Mouse (Mus musculus): Measurements from ENCODE around the gene Tnxb. TPM values are rescaled to one million over a fixed set of nuclear protein-coding genes. Genes with fewer than 3 reads are reported as not detected.
"Not testable (repeated sequence)": the region's sequence is repeated elsewhere in the genome, so short reads cannot be mapped to it uniquely, and the experiment has no call there.

Tnxb gene
- polyA plus RNA-seq, 1 experiment from 2014 or later = 0.01 TPM

DNA sequence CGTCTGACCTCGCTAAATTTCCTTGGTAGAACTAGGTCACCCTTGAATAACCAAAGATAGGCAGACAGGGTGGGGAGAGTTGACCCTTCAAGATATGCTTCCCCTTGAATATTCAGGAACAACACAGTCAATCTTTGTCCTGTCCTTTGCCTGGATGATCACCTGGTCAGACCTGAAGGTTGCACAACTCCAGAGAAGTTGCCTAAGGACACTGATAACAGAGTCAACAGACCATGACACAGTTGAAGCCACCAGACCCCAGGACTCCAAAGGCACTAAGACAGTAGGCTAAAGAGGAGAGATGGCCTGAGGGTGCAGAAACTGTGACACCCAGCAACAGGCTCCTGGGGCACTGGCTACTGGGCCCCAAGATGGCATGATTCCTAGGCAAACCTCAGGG is 57.6 kb downstream of the Tnxb start:
- no peak overlapping the region for H3K27ac ChIP-seq
- H3K9ac ChIP-seq = no peak overlapping the region
- ATAC-seq (ENCODE audit: insufficient number of reproducible peaks, insufficient read depth, low FRiP score, low TSS enrichment) = no peak
- H3K27me3 ChIP-seq = no peaks in the 10 kb centered on the region
- no peaks in the 10 kb centered on the region for H3K36me3 ChIP-seq
- peaks cover 2% of the 10 kb centered on the region; the same call in 1 of the 2 replicates for H3K9me3 ChIP-seq
- H3K4me2 ChIP-seq (replicated peaks) = no peak overlapping the region
- H3K4me3 ChIP-seq = no peak overlapping the region
- 87% methylated on average over 2 of the region's 2 CpGs for WGBS
- H3K4me1 ChIP-seq = no peaks in the 10 kb centered on the region

DNA sequence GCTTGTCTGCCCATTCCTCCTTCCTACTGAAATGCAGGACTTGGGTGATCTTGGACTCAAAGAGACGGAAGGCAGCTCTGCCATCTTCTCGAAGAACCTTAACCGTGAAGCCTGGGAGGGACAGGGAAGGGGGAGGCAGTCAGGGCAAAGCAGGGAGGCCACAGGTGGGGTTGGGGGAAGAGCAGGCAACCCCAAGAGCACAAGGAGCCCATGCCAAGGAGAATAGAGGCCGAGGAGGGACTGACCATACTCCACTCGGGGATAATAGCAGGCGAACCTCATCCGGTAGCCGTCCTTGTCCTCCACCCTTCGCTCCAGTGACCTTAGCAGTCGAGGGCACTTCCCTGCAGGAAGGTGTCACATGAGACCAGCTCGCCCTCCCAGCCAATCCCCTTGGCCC is 58.8 kb downstream of the Tnxb start:
- ATAC-seq (ENCODE audit: insufficient number of reproducible peaks, insufficient read depth, low FRiP score, low TSS enrichment); H3K27me3 ChIP-seq; H3K4me1 ChIP-seq; H3K4me2 ChIP-seq (replicated peaks); H3K4me3 ChIP-seq; H3K9ac ChIP-seq; H3K36me3 ChIP-seq; H3K9me3 ChIP-seq; H3K27ac ChIP-seq: not testable (repeated sequence)
- WGBS = 77% methylated on average over 11 of the region's 11 CpGs

DNA sequence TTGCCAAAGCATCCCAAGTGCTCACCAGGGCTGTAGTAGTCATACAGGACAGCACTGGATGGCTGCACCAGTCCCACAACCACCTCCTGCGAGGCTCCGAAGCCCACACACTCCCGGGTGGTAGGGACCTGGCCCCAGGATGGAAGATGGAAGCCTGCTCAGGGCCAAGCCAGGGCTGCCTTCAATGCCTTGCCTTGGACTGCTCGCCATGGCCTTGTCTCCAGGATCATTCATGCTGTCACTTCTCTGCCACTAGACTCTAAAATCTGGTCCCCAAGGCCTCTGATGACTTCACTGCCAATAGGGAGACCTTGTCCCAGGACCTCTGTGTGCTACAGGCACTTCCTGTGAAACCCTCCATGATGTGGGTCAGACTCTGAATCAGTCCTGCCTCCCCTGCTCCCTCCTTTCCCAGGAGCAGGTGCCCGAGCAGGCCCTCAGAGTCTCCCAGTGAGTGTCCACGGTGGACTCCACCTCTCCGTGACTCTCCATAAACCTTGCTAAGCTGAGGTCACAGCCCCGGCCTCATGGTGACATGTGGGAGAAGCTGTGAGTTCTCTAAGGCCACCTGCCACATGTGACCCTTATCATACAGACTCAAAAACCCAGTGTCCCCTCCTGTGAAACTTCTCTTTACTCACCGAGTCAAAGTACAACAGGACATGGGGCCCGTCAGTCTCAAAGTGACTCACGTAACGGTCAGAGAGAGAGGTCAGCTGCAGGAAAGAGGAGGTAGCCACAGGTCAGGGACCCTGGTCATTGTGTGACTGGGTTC is 59.6 kb downstream of the Tnxb start:
- not testable (repeated sequence) for H3K9ac ChIP-seq; H3K9me3 ChIP-seq; H3K27ac ChIP-seq; H3K4me1 ChIP-seq; H3K4me3 ChIP-seq; H3K36me3 ChIP-seq; ATAC-seq (ENCODE audit: insufficient number of reproducible peaks, insufficient read depth, low FRiP score, low TSS enrichment); H3K27me3 ChIP-seq; H3K4me2 ChIP-seq (replicated peaks)
- 79% methylated on average over 12 of the region's 12 CpGs for WGBS

DNA sequence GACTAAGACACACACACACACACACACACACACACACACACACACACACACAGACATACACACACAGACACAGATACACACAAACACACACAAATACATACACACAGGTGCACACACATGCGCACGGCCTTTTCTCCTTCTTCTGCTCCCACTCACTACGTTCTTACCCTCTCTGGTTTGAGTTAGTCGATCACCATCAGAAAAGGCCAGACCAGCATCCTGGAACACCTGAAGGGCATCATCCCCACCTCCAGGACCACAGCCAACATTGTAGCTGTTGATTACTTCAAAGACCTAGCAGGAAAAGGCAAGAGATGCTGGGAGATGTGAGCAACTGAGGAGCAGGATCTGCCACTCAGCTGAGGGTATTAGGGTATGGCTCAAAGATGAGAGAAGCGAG is 67.1 kb downstream of the Tnxb start:
- not testable (repeated sequence) for H3K4me3 ChIP-seq; H3K9ac ChIP-seq; H3K27ac ChIP-seq; H3K27me3 ChIP-seq; ATAC-seq (ENCODE audit: insufficient number of reproducible peaks, insufficient read depth, low FRiP score, low TSS enrichment); H3K4me2 ChIP-seq (replicated peaks); H3K4me1 ChIP-seq; H3K36me3 ChIP-seq; H3K9me3 ChIP-seq
- 74% methylated on average over 5 of the region's 5 CpGs for WGBS

DNA sequence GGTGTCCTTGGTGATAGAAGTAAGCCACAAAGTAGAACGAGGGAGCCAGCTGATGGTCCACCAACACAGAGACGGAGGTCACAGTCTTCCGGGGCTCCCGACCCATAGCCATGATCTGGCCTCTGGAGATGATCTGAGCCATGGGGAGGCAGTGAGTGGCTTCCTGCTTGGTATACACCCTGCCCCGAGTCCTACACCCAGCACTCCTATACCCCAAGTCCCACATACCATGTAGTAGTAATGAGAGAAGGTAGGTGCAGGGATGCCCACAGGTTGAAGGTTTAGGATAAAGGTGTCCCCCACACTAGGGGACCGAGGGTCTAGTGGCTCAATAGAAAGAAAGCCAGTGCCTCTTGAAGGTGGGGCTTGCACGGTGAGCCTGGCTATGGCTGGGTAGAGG is 69.4 kb downstream of the Tnxb start:
- H3K4me3 ChIP-seq; H3K27ac ChIP-seq; H3K4me1 ChIP-seq; H3K4me2 ChIP-seq (replicated peaks); H3K36me3 ChIP-seq; H3K27me3 ChIP-seq; H3K9ac ChIP-seq; ATAC-seq (ENCODE audit: insufficient number of reproducible peaks, insufficient read depth, low FRiP score, low TSS enrichment); H3K9me3 ChIP-seq: not testable (repeated sequence)
- 82% methylated on average over 7 of the region's 7 CpGs for WGBS

DNA sequence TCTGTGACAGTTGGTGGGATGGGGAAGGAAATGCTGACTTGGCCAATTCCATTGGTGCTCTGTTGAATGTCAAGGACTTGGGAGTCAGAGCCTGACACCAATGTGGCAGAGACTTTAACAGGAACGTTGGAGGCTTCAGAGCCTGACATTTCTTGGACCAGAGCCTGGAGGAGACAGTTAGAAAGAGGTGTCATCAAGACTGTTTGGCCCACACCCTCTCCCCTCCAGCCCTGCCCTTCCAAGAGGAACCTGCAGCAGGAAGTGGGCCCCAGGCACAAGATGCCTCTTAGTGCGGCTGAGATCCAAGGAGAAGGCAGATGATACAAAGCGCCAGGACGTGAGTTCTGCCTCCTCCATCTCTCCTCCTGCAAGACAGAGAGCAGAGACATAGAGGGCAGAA is 69.9 kb downstream of the Tnxb start:
- H3K36me3 ChIP-seq = no peaks in the 10 kb centered on the region
- no peak overlapping the region for H3K9ac ChIP-seq
- H3K4me3 ChIP-seq = no peak overlapping the region
- H3K9me3 ChIP-seq = no peaks in the 10 kb centered on the region
- no peaks in the 10 kb centered on the region for H3K4me1 ChIP-seq
- H3K4me2 ChIP-seq (replicated peaks) = no peak overlapping the region
- no peak overlapping the region for H3K27ac ChIP-seq
- WGBS = 64% methylated on average over 4 of the region's 4 CpGs
- peaks cover 8% of the 10 kb centered on the region; the same call in 1 of the 2 replicates for H3K27me3 ChIP-seq
- no peak for ATAC-seq (ENCODE audit: insufficient number of reproducible peaks, insufficient read depth, low FRiP score, low TSS enrichment)

DNA sequence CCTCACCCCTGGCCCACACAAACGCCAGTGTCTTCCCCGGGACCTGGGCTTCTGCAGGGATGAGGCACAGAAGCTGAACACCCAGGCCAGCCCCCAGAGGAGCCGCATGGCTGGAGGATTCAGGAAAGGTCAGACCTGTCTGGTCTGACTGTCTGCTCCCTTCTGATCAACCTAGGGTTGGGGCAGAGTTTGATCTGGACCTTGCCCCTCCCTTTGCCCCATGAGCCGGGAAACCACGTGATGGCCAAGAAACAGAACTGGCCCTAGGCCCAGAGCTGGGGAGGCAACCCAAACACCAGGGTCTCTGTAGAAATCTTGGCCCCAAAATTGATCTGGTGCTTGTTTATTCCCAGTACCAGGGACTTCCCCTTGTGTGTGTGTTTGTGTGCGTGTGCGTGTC is 73.4 kb downstream of the Tnxb start, which contains the start of gene C4b:
Gene C4b, minus strand, starts transcription at position 164 of the 400 bp plus-strand sequence.
- no peak within 1 kb of the TSS for H3K9ac ChIP-seq
- no peaks in the 10 kb centered on the region for H3K4me1 ChIP-seq
- 85% methylated on average over 7 of the region's 7 CpGs for WGBS
- H3K27ac ChIP-seq = no peak within 1 kb of the TSS
- peaks cover under 1% of the 10 kb centered on the region; the same call in 1 of the 2 replicates for H3K27me3 ChIP-seq
- H3K36me3 ChIP-seq = no peaks in the 10 kb centered on the region
- ATAC-seq (ENCODE audit: insufficient number of reproducible peaks, insufficient read depth, low FRiP score, low TSS enrichment) = no peak
- no peak within 1 kb of the TSS for H3K4me3 ChIP-seq
- H3K4me2 ChIP-seq (replicated peaks) = no peak within 1 kb of the TSS
- H3K9me3 ChIP-seq = 0 out of 2 replicates have a peak, but pooled peaks cover 5% of the 10 kb centered on the region

GRCm38 (mm10) chr17:34744206-34744605 is 73.9 kb downstream of the Tnxb start:
- Histone ChIP-seq H3K9me3 (0 out of 2 replicates have a peak, but pooled peaks cover 10% of the 10 kb centered on the region), H3K4me3 (no peak overlapping the region), H3K9ac (no peak overlapping the region), H3K36me3 (no peaks in the 10 kb centered on the region), H3K27me3 (no peaks in the 10 kb centered on the region), H3K4me1 (no peaks in the 10 kb centered on the region), H3K4me2 (replicated peaks) (no peak overlapping the region), H3K27ac (no peak overlapping the region)
- 89% methylated on average over 6 of the region's 6 CpGs for WGBS
- no peak for ATAC-seq (ENCODE audit: insufficient number of reproducible peaks, insufficient read depth, low FRiP score, low TSS enrichment)

GRCm38 (mm10) chr17:34744611-34745010 is 74.3 kb downstream of the Tnxb start:
- ATAC-seq (ENCODE audit: insufficient number of reproducible peaks, insufficient read depth, low FRiP score, low TSS enrichment); H3K4me3 ChIP-seq; H3K27ac ChIP-seq; H3K9ac ChIP-seq; H3K4me1 ChIP-seq; H3K36me3 ChIP-seq; H3K4me2 ChIP-seq (replicated peaks); H3K27me3 ChIP-seq: not testable (repeated sequence)
- 0 out of 2 replicates have a peak, but pooled peaks cover 11% of the 10 kb centered on the region for H3K9me3 ChIP-seq
- WGBS = 90% methylated on average over 6 of the region's 6 CpGs

- not testable (repeated sequence) for H3K27ac ChIP-seq; H3K27me3 ChIP-seq; H3K36me3 ChIP-seq; H3K9ac ChIP-seq; ATAC-seq (ENCODE audit: insufficient number of reproducible peaks, insufficient read depth, low FRiP score, low TSS enrichment); H3K4me1 ChIP-seq; H3K4me2 ChIP-seq (replicated peaks); H3K4me3 ChIP-seq
- H3K9me3 ChIP-seq = 0 out of 2 replicates have a peak, but pooled peaks cover 11% of the 10 kb centered on the region
- 82% methylated on average over 4 of the region's 4 CpGs for WGBS
These were observed 74.8 kb downstream of the Tnxb start for GRCm38 (mm10) chr17:34745166-34745565.

DNA sequence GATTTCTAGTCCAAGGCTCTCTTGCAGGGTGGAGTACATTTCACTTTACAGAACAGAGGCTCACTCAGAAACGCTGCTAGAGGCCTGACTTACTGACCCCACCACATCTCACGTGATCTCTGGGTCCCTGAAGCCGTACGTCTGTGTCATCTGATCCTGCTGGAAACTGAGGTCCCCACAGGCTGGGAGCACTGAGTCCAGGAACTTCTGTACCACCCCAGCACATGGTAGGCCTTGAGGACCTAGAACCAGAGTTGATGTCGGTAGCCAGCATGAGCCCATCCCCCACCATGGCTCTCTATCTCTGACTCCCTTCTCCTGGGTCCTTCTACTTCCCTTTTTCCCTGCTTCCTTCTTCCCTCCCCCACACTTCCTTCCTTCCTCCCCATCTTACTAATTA is 76.2 kb downstream of the Tnxb start:
- Histone ChIP-seq H3K4me1 (no peaks in the 10 kb centered on the region), H3K4me3 (no peak overlapping the region), H3K4me2 (replicated peaks) (no peak overlapping the region), H3K27me3 (no peaks in the 10 kb centered on the region), H3K36me3 (no peaks in the 10 kb centered on the region), H3K27ac (no peak overlapping the region), H3K9me3 (0 out of 2 replicates have a peak, but pooled peaks cover 11% of the 10 kb centered on the region), H3K9ac (no peak overlapping the region)
- ATAC-seq (ENCODE audit: insufficient number of reproducible peaks, insufficient read depth, low FRiP score, low TSS enrichment) = no peak
- WGBS = 59% methylated on average over 5 of the region's 5 CpGs

DNA sequence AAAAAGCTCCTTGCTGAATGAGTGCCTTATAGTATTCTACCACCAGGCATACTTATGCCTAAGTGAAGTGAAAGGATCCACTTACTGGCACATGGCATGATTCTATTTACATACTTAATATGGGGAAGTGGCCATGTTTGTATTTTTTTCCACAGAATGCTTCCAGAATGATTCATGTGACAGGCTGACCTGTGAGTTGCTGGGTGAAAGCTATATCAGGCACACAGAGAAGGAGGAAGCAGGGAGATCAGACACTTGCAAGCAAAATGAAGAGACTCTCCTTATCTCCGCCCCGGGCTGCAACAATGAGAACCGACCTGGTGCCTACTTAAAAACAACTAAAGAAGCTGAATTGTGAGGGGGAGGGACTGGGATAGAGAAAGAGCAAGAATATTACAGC is 91.1 kb downstream of the Tnxb start:
- 82% methylated on average over 3 of the region's 3 CpGs for whole genome bisulfite sequencing
- no peaks in the 10 kb centered on the region for H3K9me3 ChIP-seq
- no peak for ATAC-seq (ENCODE audit: insufficient number of reproducible peaks, insufficient read depth, low FRiP score, low TSS enrichment)
- no peak overlapping the region for H3K27ac ChIP-seq
- no peaks in the 10 kb centered on the region for H3K4me1 ChIP-seq
- no peak overlapping the region for H3K4me2 ChIP-seq (replicated peaks)
- H3K4me3 ChIP-seq = no peak overlapping the region
- H3K27me3 ChIP-seq = no peaks in the 10 kb centered on the region
- no peaks in the 10 kb centered on the region for H3K36me3 ChIP-seq
- no peak overlapping the region for H3K9ac ChIP-seq

All from embryonic facial prominence, embryonic 12.5 days (tissue).